Mouse (Mus musculus): ENCODE data around the gene Pde4b. TPM values are rescaled to one million over a fixed set of nuclear protein-coding genes. Genes with fewer than 3 reads are reported as not detected.

Pde4b gene
- polyA plus RNA-seq, 1 experiment: 11.5 TPM

GRCm38 (mm10) chr4:102567676-102568254 lies 480.4 kb downstream of the Pde4b start:
- H3K4me3 ChIP-seq (ENCODE audit: insufficient read depth, low read depth, low read length): no peak overlapping the region
- no peaks in the 10 kb centered on the region for H3K27me3 ChIP-seq (replicated peaks; ENCODE audit: control insufficient read depth, insufficient read depth, low read length)
- DNase-seq: no peak
- no peak overlapping the region for H3K27ac ChIP-seq (ENCODE audit: insufficient read depth, low read depth, low read length)
- WGBS: 54% methylated on average over 4 of the region's 4 CpGs
- no peaks in the 10 kb centered on the region for H3K36me3 ChIP-seq (ENCODE audit: control insufficient read depth, insufficient read depth, low read length)
- no peak for TF ChIP-seq POLR2A (IDR thresholded peaks at IDR 0.05; ENCODE audit: low read depth, low read length)
- TF ChIP-seq CTCF (conservative IDR thresholded peaks at IDR 0.05; ENCODE audit: insufficient read depth, insufficient read length, low read depth, low read length): no peak
- peaks cover 6% of the 10 kb centered on the region; the same call in 1 of the 2 replicates for H3K4me1 ChIP-seq (ENCODE audit: control insufficient read depth, insufficient read depth, low read length)

DNA sequence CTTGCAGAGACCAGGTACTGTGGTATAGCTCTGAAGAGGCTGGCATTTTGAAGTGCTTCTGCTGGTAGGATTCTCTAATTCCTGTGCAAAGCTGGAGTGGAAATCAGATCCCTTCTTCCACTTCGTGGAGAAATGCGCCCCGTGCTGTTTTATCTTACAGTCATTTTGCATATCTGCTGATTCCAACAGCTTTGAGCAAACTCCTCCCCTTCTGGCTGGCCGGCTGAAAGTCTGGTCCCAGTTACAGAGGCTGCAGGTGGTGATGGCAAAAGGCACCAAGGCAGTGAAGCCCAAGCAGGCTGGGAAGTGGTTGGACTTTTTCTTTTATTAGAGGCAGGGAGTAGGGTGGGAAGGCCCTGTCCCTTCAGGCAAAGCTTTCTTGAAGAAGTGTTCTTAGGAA lies 481.2 kb downstream of the Pde4b start:
- 5% methylated on average over 4 of the region's 4 CpGs for WGBS
- Histone ChIP-seq H3K4me1 (ENCODE audit: control insufficient read depth, insufficient read depth, low read length) (peaks cover 7% of the 10 kb centered on the region; the same call in 1 of the 2 replicates), H3K36me3 (ENCODE audit: control insufficient read depth, insufficient read depth, low read length) (no peaks in the 10 kb centered on the region), H3K27ac (ENCODE audit: insufficient read depth, low read depth, low read length) (peak overlapping the region; percentile 67), H3K27me3 (replicated peaks; ENCODE audit: control insufficient read depth, insufficient read depth, low read length) (no peaks in the 10 kb centered on the region), H3K4me3 (ENCODE audit: insufficient read depth, low read depth, low read length) (no peak overlapping the region)
- peak; percentile 80 for DNase-seq
- TF ChIP-seq POLR2A (IDR thresholded peaks at IDR 0.05; ENCODE audit: low read depth, low read length) (no peak), CTCF (conservative IDR thresholded peaks at IDR 0.05; ENCODE audit: insufficient read depth, insufficient read length, low read depth, low read length) (no peak)

- Histone ChIP-seq H3K4me1 (ENCODE audit: control insufficient read depth, insufficient read depth, low read length) (peaks cover 7% of the 10 kb centered on the region; the same call in 1 of the 2 replicates), H3K4me3 (ENCODE audit: insufficient read depth, low read depth, low read length) (no peak overlapping the region), H3K36me3 (ENCODE audit: control insufficient read depth, insufficient read depth, low read length) (no peaks in the 10 kb centered on the region), H3K27ac (ENCODE audit: insufficient read depth, low read depth, low read length) (peak overlapping the region; percentile 67), H3K27me3 (replicated peaks; ENCODE audit: control insufficient read depth, insufficient read depth, low read length) (no peaks in the 10 kb centered on the region)
- TF ChIP-seq CTCF (conservative IDR thresholded peaks at IDR 0.05; ENCODE audit: insufficient read depth, insufficient read length, low read depth, low read length): no peak
- TF ChIP-seq POLR2A (IDR thresholded peaks at IDR 0.05; ENCODE audit: low read depth, low read length): no peak
- DNase-seq: no peak
- WGBS: 37% methylated on average over 8 of the region's 8 CpGs
Observed at GRCm38 (mm10) chr4:102569101-102569583, 481.8 kb downstream of the Pde4b start.

DNA sequence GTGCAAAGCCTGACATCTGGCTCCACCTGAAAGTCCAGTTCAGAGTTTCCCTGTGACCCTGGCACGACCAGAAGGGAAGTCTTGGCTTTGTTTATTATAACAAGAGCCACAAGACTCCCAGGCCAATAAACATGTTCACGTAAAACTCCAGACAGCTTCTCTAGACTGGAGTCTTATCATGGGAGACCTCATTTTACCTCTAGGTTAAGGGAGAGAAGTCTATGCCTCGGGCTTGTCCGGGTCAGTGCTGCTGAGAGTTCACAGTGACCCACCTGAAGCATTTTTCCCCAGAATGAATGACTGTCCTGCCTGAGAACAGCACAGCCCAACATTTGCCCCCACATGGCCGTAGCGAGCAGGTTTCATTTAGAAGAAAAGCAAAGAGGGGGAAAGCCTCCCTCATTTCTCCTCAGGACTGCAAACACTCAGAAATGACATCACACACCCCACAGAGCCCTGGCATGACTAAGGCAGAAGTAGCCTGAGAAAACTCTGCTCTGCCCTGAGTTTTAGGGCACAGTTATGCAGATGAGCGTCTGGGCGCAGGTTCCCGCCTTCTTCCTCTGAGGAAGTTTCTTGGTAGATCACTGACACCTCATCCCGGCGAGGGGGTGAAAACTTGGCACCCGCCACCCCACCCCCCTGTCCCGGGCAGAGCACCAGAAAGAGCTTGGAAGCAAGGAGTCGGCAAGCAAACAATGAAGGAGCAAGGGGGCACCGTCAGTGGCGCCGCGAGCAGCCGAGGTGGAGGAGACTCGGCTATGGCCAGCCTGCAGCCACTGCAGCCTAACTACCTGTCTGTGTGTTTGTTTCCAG lies 482.8 kb downstream of the Pde4b start:
- 1% methylated on average over 20 of the region's 20 CpGs for WGBS
- TF ChIP-seq POLR2A (IDR thresholded peaks at IDR 0.05; ENCODE audit: low read depth, low read length): no peak
- TF ChIP-seq CTCF (conservative IDR thresholded peaks at IDR 0.05; ENCODE audit: insufficient read depth, insufficient read length, low read depth, low read length): 0 out of 2 replicates have a peak, but pooled peaks have one; percentile 7
- H3K36me3 ChIP-seq (ENCODE audit: control insufficient read depth, insufficient read depth, low read length): no peaks in the 10 kb centered on the region
- H3K4me3 ChIP-seq (ENCODE audit: insufficient read depth, low read depth, low read length): peak overlapping the region; percentile 68
- peak; percentile 82 for DNase-seq
- no peaks in the 10 kb centered on the region for H3K27me3 ChIP-seq (replicated peaks; ENCODE audit: control insufficient read depth, insufficient read depth, low read length)
- peak overlapping the region; percentile 77 for H3K27ac ChIP-seq (ENCODE audit: insufficient read depth, low read depth, low read length)
- H3K4me1 ChIP-seq (ENCODE audit: control insufficient read depth, insufficient read depth, low read length): peaks cover 7% of the 10 kb centered on the region; the same call in 1 of the 2 replicates

DNA sequence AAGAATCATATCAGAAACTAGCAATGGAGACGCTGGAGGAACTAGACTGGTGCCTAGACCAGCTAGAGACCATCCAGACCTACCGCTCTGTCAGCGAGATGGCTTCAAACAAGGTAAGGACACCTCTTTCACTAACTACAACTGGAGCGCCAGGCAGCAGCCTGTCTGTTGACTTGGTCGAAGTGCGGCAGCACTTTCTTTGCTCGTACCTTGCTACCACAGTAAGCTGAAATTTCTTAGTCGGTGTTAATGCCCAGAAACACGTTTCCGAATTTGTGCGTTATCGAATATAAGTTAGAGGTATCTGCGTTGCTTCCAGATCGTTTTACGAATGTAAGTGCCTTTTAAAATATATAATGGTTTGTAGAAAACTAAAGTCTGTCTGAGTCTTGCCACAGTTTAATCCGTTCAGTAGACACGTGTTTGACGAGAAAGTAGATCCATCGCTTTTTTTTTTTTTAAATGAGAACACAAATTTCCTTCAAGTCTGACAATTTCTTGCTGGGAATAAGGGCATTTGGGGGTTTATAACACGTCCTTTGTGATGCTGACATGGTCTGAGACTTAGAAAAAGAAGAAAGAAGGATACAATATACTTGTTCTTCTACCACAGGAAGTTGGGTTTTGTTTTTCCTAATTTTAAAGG lies 483.5 kb downstream of the Pde4b start:
- TF ChIP-seq POLR2A (IDR thresholded peaks at IDR 0.05; ENCODE audit: low read depth, low read length): no peak
- TF ChIP-seq CTCF (conservative IDR thresholded peaks at IDR 0.05; ENCODE audit: insufficient read depth, insufficient read length, low read depth, low read length): no peak
- H3K4me1 ChIP-seq (ENCODE audit: control insufficient read depth, insufficient read depth, low read length): peaks cover 7% of the 10 kb centered on the region; the same call in 1 of the 2 replicates
- 2% methylated on average over 20 of the region's 20 CpGs for WGBS
- no peaks in the 10 kb centered on the region for H3K36me3 ChIP-seq (ENCODE audit: control insufficient read depth, insufficient read depth, low read length)
- DNase-seq: peak; percentile 67
- H3K4me3 ChIP-seq (ENCODE audit: insufficient read depth, low read depth, low read length): peak overlapping the region; percentile 68
- H3K27me3 ChIP-seq (replicated peaks; ENCODE audit: control insufficient read depth, insufficient read depth, low read length): no peaks in the 10 kb centered on the region
- H3K27ac ChIP-seq (ENCODE audit: insufficient read depth, low read depth, low read length): peak overlapping the region; percentile 77

- no peak for TF ChIP-seq CTCF (conservative IDR thresholded peaks at IDR 0.05; ENCODE audit: insufficient read depth, insufficient read length, low read depth, low read length)
- TF ChIP-seq POLR2A (IDR thresholded peaks at IDR 0.05; ENCODE audit: low read depth, low read length): no peak
Observed at GRCm38 (mm10) chr4:102572031-102572430, 484.7 kb downstream of the Pde4b start.

More at GRCm38 (mm10) chr4:102572031-102572430, 484.7 kb downstream of the Pde4b start:
- peaks cover 7% of the 10 kb centered on the region; the same call in 1 of the 2 replicates for H3K4me1 ChIP-seq (ENCODE audit: control insufficient read depth, insufficient read depth, low read length)
- DNase-seq: no peak
- H3K27me3 ChIP-seq (replicated peaks; ENCODE audit: control insufficient read depth, insufficient read depth, low read length): no peaks in the 10 kb centered on the region
- H3K27ac ChIP-seq (ENCODE audit: insufficient read depth, low read depth, low read length): peak overlapping the region; percentile 60
- H3K4me3 ChIP-seq (ENCODE audit: insufficient read depth, low read depth, low read length): peak overlapping the region; percentile 36
- no peaks in the 10 kb centered on the region for H3K36me3 ChIP-seq (ENCODE audit: control insufficient read depth, insufficient read depth, low read length)
- 67% methylated on average over 6 of the region's 6 CpGs for WGBS

All from kidney, adult 2 months (tissue).